Mouse (Mus musculus) myocyte (in vitro differentiated cells): ENCODE data around the gene Spdya. TPM values are rescaled to one million over a fixed set of nuclear protein-coding genes. Genes with fewer than 3 reads are reported as not detected.
"Not testable (repeated sequence)": the region's sequence is repeated elsewhere in the genome, so short reads cannot be mapped to it uniquely, and the experiment has no call there.

Source experiments
- H3K27me3 ChIP-seq: one replicate; pipeline ENCODE4 v1.6.1; 2011; ENCODE audit not compliant: control insufficient read depth, insufficient read depth, insufficient read length
- H3K36me3 ChIP-seq: one replicate; pipeline ENCODE4 v1.6.1; 2011; ENCODE audit not compliant: control insufficient read depth, insufficient read depth
- H3K4me2 ChIP-seq: one replicate; pipeline ENCODE4 v1.6.1; 2011; ENCODE audit warnings: low read depth, control low read depth
- H3K4me3 ChIP-seq: one replicate; pipeline ENCODE4 v1.5.1; 2011; ENCODE audit warnings: mild to moderate bottlenecking, control low read depth, moderate library complexity
- H3K79me2 ChIP-seq: one replicate; pipeline ENCODE4 v1.6.1; 2011; ENCODE audit not compliant: control insufficient read depth, insufficient read depth
- H3ac ChIP-seq: one replicate; pipeline ENCODE4 v1.6.1; 2011; ENCODE audit not compliant: control insufficient read depth, insufficient read length
- CEBPB ChIP-seq: IDR thresholded peaks from 2 replicates; pipeline ENCODE4 v1.6.1; 2011; ENCODE audit warnings: mild to moderate bottlenecking, moderate library complexity; ENCODE audit not compliant: poor library complexity, insufficient read depth, severe bottlenecking
- E2F4 ChIP-seq: IDR thresholded peaks from one replicate; pipeline ENCODE4 v1.6.1; 2011; ENCODE audit warnings: mild to moderate bottlenecking, control low read depth, moderate library complexity; ENCODE audit not compliant: insufficient read depth
- MAX ChIP-seq: IDR thresholded peaks from one replicate; pipeline ENCODE4 v1.6.1; 2011; ENCODE audit warnings: low read depth, mild to moderate bottlenecking, control low read depth
- MYOD1 ChIP-seq, 3 experiments: IDR thresholded peaks; one replicate each; pipeline ENCODE4 v1.6.1; 2011; ENCODE audit warnings: control low read depth in 2 of 3, low read depth in 2 of 3, mild to moderate bottlenecking in 2 of 3, moderate library complexity in 1 of 3; ENCODE audit not compliant: insufficient read length in 2 of 3, control insufficient read depth in 1 of 3
- MYOG ChIP-seq, 3 experiments: IDR thresholded peaks; one replicate each; pipeline ENCODE4 v1.6.1; 2011; ENCODE audit warnings: control low read depth in 2 of 3, low read depth in 2 of 3, mild to moderate bottlenecking in 2 of 3; ENCODE audit not compliant: insufficient read length in 2 of 3, control insufficient read depth in 1 of 3, insufficient read depth in 1 of 3
- POLR2A ChIP-seq: IDR thresholded peaks from one replicate; pipeline ENCODE4 v1.6.1; 2011; ENCODE audit warnings: low read depth, mild to moderate bottlenecking, control low read depth, moderate library complexity; ENCODE audit not compliant: insufficient read length
- POLR2AphosphoS2 ChIP-seq: IDR thresholded peaks from one replicate; pipeline ENCODE4 v1.6.1; 2011; ENCODE audit warnings: low read depth, control low read depth; ENCODE audit not compliant: insufficient read length
- REST ChIP-seq: IDR thresholded peaks from one replicate; pipeline ENCODE4 v1.6.1; 2011; ENCODE audit warnings: mild to moderate bottlenecking, control low read depth, moderate library complexity; ENCODE audit not compliant: insufficient read depth, insufficient read length
- SRF ChIP-seq: IDR thresholded peaks from one replicate; pipeline ENCODE4 v1.6.1; 2011; ENCODE audit warnings: low read depth; ENCODE audit not compliant: control insufficient read depth, insufficient read length
- TCF12 ChIP-seq: IDR thresholded peaks from one replicate; pipeline ENCODE4 v1.6.1; 2011; ENCODE audit warnings: mild to moderate bottlenecking, control low read depth; ENCODE audit not compliant: poor library complexity, insufficient read depth, severe bottlenecking
- TCF3 ChIP-seq: IDR thresholded peaks from one replicate; pipeline ENCODE4 v1.6.1; 2011; ENCODE audit warnings: low read depth, control low read depth; ENCODE audit not compliant: insufficient read length
- USF1 ChIP-seq: IDR thresholded peaks from one replicate; pipeline ENCODE4 v1.6.1; 2011; ENCODE audit warnings: low read depth, mild to moderate bottlenecking, control low read depth, moderate library complexity
- polyA plus RNA-seq: library from polyadenylated mRNA; unstranded; fragments of >200 nt; fragmentation: generic; extraction: Trizol; gene quantifications from one replicate; pipeline ENCODE4 v1.2.1, GENCODE M21; 2012; ENCODE audit warnings: missing spikeins

The Spdya gene
- polyA plus RNA-seq, 1 experiment, result 0.08 TPM

DNA sequence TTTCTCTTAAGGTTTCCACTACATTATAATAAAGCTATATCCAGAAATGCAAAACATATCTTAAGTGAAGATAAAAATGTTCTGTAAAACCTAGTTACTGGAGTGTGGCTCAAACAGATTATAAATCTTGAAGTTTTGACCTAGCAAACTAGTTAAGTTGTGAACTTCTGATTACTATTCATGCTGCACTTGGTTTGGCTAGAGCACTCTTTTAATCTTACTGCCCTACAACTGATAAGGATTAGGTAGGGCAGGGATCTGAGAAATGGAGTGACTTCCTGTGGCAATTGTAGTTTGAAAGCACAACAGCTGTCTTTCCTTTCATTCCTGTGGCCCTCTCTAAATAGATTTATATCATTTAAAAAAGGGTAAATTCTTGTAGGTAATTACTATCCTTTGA is 23.8 kb upstream of the Spdya start:
- H3K4me2 ChIP-seq, result no peak overlapping the region
- peaks cover 24% of the 10 kb centered on the region for H3K79me2 ChIP-seq
- H3K27me3 ChIP-seq, result no peaks in the 10 kb centered on the region
- TF ChIP-seq POLR2A (no peak), SRF (no peak), CEBPB (no peak), REST (no peak), TCF12 (no peak), E2F4 (no peak), MYOD1 (IDR thresholded peaks at IDR 0.05; ENCODE audit: control insufficient read depth in 1 of 3, insufficient read length in 2 of 3, low read depth in 2 of 3) (no peak), MAX (no peak), POLR2AphosphoS2 (no peak), TCF3 (no peak), MYOG (IDR thresholded peaks at IDR 0.05; ENCODE audit: control insufficient read depth in 1 of 3, insufficient read depth in 1 of 3, insufficient read length in 2 of 3, low read depth in 2 of 3) (no peak), USF1 (no peak)
- H3ac ChIP-seq, result no peak overlapping the region
- H3K4me3 ChIP-seq, result no peak overlapping the region
- H3K36me3 ChIP-seq, result no peaks in the 10 kb centered on the region

DNA sequence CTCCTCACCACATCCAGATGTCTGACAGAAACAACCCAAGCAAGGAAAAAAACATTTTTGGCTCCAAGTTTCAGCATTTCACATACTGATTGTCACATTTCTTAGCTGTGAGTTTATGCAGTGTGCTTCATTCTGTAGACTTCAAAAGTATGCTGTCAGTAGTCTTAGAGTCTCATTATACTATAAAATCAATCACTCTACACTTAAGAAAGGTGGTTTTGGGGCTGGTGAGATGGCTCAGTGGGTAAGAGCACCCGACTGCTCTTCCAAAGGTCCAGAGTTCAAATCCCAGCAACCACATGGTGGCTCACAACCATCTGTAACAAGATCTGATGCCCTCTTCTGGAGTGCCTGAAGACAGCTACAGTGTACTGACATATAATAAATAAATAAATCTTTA is 16.3 kb upstream of the Spdya start:
- H3ac ChIP-seq, H3K4me2 ChIP-seq, H3K4me3 ChIP-seq, H3K79me2 ChIP-seq, H3K36me3 ChIP-seq, H3K27me3 ChIP-seq: not testable (repeated sequence)

DNA sequence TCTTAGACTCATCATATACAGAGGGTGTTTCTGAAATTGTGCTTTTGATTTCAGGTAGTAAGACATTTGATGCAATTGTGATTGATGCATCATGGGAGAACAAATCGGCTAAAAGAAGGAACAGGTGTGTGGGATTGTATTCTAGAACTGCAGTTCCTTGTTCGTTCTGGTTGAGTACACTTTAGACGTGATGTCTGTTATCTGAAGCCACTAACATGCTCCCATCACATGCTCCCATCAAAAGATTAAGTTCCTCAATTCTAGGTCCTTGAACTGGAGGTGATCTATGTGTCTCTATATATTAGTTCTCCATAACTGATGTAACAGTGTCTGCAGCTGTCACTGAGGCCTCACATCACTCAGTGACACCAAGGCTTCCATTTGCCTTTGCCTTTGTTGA is 14.7 kb upstream of the Spdya start:
- TF ChIP-seq USF1 (no peak), REST (no peak), MAX (no peak), TCF3 (no peak), MYOG (IDR thresholded peaks at IDR 0.05; ENCODE audit: control insufficient read depth in 1 of 3, insufficient read depth in 1 of 3, insufficient read length in 2 of 3, low read depth in 2 of 3) (no peak)
- no peaks in the 10 kb centered on the region for H3K36me3 ChIP-seq
- no peaks in the 10 kb centered on the region for H3K79me2 ChIP-seq
- no peak overlapping the region for H3ac ChIP-seq
- no peak overlapping the region for H3K4me3 ChIP-seq
- H3K4me2 ChIP-seq, result no peak overlapping the region
- H3K27me3 ChIP-seq, result no peaks in the 10 kb centered on the region

DNA sequence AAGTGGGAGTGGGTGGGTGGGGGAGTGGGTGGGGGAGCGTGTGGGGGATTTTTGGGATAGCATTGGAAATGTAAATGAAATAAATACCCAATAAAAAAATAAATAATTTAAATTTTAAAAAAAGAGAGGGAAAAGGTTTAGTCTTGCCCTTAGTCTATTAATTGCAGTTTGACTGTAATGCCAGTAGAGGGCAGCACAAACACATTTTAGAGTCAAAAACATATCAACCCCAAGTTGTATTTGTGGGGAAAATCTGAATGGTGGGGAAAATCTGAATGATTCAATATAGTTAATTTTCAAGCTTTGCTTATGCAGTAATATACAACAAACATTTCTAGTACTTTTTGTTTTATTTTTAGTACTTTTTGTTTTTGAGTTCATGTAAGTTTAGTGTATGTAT is 3.3 kb upstream of the Spdya start:
- no peak overlapping the region for H3ac ChIP-seq
- H3K27me3 ChIP-seq, result peaks cover 6% of the 10 kb centered on the region
- H3K79me2 ChIP-seq, result no peaks in the 10 kb centered on the region
- H3K36me3 ChIP-seq, result no peaks in the 10 kb centered on the region
- H3K4me3 ChIP-seq, result no peak overlapping the region
- H3K4me2 ChIP-seq, result no peak overlapping the region
- no peak for TF ChIP-seq POLR2AphosphoS2
- no peak for TF ChIP-seq TCF3
- TF ChIP-seq REST, result no peak
- no peak for TF ChIP-seq SRF
- no peak for TF ChIP-seq USF1
- TF ChIP-seq MAX, result no peak
- TF ChIP-seq POLR2A, result no peak
- TF ChIP-seq E2F4, result no peak
- no peak for TF ChIP-seq MYOD1 (IDR thresholded peaks at IDR 0.05; ENCODE audit: control insufficient read depth in 1 of 3, insufficient read length in 2 of 3, low read depth in 2 of 3)

DNA sequence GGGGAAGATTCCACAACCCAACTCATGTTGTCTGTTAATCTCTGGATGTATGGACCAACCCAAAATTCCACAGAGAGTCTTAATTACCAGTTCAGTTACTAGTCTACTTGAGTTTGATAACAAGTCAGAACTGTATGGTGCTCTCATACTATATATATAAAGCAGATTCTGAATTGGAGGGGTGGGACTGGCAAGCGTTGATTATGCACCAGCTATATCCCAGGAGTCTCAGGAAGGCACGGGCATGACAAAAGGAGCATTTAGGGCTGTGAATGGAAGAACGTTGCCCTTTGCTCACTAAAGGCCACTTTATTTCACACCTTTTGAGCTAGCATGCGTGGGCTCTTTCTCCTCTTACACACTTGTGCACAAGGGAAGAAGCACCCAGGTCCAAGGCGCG is 511 bp upstream of the Spdya start:
- TF ChIP-seq POLR2AphosphoS2 (no peak), POLR2A (no peak), MAX (no peak), MYOG (IDR thresholded peaks at IDR 0.05; ENCODE audit: control insufficient read depth in 1 of 3, insufficient read depth in 1 of 3, insufficient read length in 2 of 3, low read depth in 2 of 3) (no peak), MYOD1 (IDR thresholded peaks at IDR 0.05; ENCODE audit: control insufficient read depth in 1 of 3, insufficient read length in 2 of 3, low read depth in 2 of 3) (no peak), USF1 (no peak), TCF12 (no peak), E2F4 (no peak), CEBPB (no peak), SRF (no peak), TCF3 (no peak), REST (no peak)
- peaks cover 10% of the 10 kb centered on the region for H3K27me3 ChIP-seq
- peak overlapping the region; percentile 11 for H3K4me3 ChIP-seq

More for the DNA sequence above, 511 bp upstream of the Spdya start:
- Histone ChIP-seq H3ac (peak overlapping the region; percentile 5), H3K79me2 (no peaks in the 10 kb centered on the region), H3K4me2 (peak overlapping the region; percentile 93), H3K36me3 (no peaks in the 10 kb centered on the region)
